Mouse (Mus musculus): Measurements from ENCODE around the gene Ntsr1.

GRCm38 (mm10) chr2:180459437-180459836 is 40.3 kb upstream of the Ntsr1 start:
- TF ChIP-seq CTCF (IDR thresholded peaks at IDR 0.05; ENCODE audit: insufficient read depth, low read length) (no peak), POLR2A (IDR thresholded peaks at IDR 0.05; ENCODE audit: borderline replicate concordance, extremely low read depth, low read depth, low read length) (no peak)
